Mouse (Mus musculus): Measurements from ENCODE around the gene Tesk1.

- TF ChIP-seq MAFK (IDR thresholded peaks at IDR 0.05; ENCODE audit: insufficient read depth, low read depth, low read length), result no peak
- TF ChIP-seq ZC3H11A (IDR thresholded peaks at IDR 0.05; ENCODE audit: borderline replicate concordance, low read depth, low read length), result no peak
- TF ChIP-seq ZNF384 (IDR thresholded peaks at IDR 0.05; ENCODE audit: low read depth, low read length), result no peak
- TF ChIP-seq CHD2 (IDR thresholded peaks at IDR 0.05; ENCODE audit: low read depth, low read length), result no peak
- no peak for TF ChIP-seq HCFC1 (IDR thresholded peaks at IDR 0.05; ENCODE audit: borderline replicate concordance, insufficient read depth, low read length)
Measured at GRCm38 (mm10) chr4:43425648-43426380, 15.9 kb upstream of the Tesk1 start.

Data from ES-E14 (cell line).